Mouse (Mus musculus) ovary, adult 2 months (tissue): ENCODE data around the gene Tlr9. TPM values are rescaled to one million over a fixed set of nuclear protein-coding genes. Genes with fewer than 3 reads are reported as not detected.

ENCODE experiments used
- polyA plus RNA-seq: library from polyadenylated mRNA; depleted of rRNA; stranded (reverse); fragments of >200 nt; gene quantifications from 2 replicates; pipeline ENCODE4 v1.2.3, GENCODE M21; 2012; rRNA removed

Gene Tlr9
- polyA plus RNA-seq, result 5.0 and 6.7 TPM in 2 replicates

DNA sequence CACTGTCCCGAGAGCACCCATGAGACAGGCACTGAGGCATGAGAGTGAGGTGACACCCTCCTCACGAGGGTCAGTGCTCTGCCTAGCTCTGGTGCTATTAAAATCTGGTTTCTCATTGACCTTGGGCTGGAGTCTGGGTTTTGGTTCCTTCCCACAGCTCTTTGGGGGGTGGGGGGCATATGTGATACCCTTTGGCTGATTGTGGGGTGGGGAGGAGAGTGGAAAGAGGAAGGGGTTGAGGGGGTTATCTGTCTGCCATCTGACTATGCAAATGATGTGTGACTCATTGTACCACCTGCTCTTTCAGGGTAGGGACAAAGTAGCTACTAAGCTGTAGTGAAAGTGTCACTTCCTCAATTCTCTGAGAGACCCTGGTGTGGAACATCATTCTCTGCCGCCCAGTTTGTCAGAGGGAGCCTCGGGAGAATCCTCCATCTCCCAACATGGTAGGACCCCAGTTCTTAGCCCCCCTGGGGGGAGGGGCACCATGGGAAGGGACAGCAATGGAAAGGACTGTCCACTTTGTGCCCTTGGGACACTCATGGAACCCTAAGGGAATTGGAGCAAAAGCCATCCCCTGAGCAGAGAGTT is at the start of gene Tlr9:
Gene Tlr9 (plus strand): TSS at position 338 of the 591 bp plus-strand sequence.

DNA sequence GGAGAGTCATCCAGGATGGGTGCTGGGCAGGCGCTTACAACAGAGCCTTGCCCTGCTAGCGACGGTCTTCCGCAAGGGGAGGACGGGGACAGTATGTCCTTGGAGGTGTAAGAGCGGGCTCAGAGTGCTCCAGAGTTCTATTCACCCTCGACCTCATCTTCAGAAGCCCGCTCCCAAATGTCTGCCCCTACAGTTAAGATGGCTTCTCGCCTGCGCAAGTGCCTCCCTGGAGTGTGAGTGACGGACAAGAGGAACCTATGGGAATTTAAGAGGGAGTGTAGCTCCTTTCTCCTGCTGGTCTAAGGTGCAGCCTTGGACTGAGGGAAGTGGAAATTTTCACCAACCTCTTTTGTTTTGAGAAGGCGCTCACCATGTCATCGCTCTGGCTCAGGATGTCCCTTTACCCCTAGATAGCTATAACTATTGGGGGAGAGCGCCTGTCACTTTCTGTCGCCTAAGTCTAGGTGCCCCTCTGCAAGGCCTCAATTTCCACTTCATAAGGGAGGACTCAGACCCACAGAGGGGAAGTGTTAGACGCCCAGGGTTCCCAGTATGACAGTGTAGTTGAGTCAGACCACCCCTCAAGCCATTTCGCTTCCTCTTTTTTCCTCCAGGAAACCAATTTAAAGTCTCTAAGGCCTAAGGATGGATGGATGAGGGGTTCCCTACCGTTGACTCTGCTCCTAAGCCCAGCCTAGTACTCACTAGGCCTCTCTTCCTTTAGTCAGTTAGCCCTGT is 22.7 kb upstream of the Tlr9 start, which contains the start of gene Ppm1m:
Gene Ppm1m (minus strand): TSS at position 212 of the 738 bp plus-strand sequence.

DNA sequence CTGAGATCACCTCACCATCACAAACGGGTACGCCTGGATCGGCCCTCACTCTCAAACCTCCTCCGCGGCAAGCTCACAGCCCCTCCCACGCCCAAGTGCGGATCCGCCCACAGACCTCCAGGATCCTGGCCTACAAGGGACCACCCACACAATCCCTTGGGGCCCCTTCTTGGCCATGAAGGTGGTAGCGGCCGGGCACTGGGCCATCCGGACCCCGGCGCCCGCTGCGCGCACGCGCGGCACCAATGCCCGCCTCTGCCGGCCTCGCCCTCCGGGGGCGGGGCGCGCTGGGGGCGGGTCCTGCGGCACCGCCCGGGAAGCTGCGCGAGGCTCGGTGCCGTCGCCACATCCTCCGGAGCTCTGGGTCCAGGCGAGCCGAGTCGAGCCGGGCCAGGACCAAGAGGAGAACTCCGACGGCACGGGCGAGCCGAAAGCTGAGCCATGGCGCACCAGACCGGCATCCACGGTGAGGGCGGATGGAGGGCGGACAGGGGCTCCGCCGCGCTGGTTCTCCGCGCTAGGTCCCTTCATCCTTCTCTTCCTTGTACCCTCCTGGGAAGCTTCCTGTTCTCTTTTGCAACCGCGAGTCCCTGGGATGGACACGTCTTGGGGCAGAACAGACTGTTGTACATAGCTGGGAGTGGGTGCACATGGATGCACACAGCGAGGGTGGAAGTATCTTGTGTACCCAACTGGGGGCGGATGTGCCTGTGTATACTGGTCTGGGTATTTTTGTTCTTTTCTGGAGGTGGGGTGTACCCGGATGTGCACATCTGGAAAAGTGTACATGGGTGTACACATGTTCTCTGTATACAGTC is 19.4 kb upstream of the Tlr9 start, which contains the start of gene Twf2:
Gene Twf2 (plus strand): TSS at position 290 of the 818 bp plus-strand sequence.

Other genes with a start within 250 kb of the Tlr9 start
- 74.1 and 134 TPM in 2 replicates for gene Col6a4, start 125.8 kb upstream of the Tlr9 start, polyA plus RNA-seq
- 3.5 and 3.7 TPM in 2 replicates for gene Glyctk, start 64.5 kb upstream of the Tlr9 start, polyA plus RNA-seq
- 83.3 and 89.6 TPM in 2 replicates for gene Wdr82, start 51.7 kb upstream of the Tlr9 start, polyA plus RNA-seq
- 84.9 and 96.8 TPM in 2 replicates for gene Ppm1m, start 22.9 kb upstream of the Tlr9 start, polyA plus RNA-seq
- 55.4 and 61.1 TPM in 2 replicates for gene Twf2, start 19.5 kb upstream of the Tlr9 start, polyA plus RNA-seq
- 302 and 333 TPM in 2 replicates for gene Alas1, start 26.1 kb downstream of the Tlr9 start, polyA plus RNA-seq
- 15.8 and 20.8 TPM in 2 replicates for gene Poc1a, start 58.5 kb downstream of the Tlr9 start, polyA plus RNA-seq
- 97.9 and 108 TPM in 2 replicates for gene Dusp7, start 146.0 kb downstream of the Tlr9 start, polyA plus RNA-seq
- gene Rpl29, start 206.9 kb downstream of the Tlr9 start, polyA plus RNA-seq, result 538 and 675 TPM in 2 replicates
- 12.2 and 14.4 TPM in 2 replicates for gene Acy1, start 215.7 kb downstream of the Tlr9 start, polyA plus RNA-seq
- gene Abhd14b, start 224.9 kb downstream of the Tlr9 start, polyA plus RNA-seq, result 82.2 and 85.2 TPM in 2 replicates
- 51.4 and 72.2 TPM in 2 replicates for gene Abhd14a, start 225.1 kb downstream of the Tlr9 start, polyA plus RNA-seq
- gene Pcbp4, start 230.7 kb downstream of the Tlr9 start, polyA plus RNA-seq, result 111 and 115 TPM in 2 replicates
- gene Gpr62, start 243.3 kb downstream of the Tlr9 start, polyA plus RNA-seq, result 0.51 and 1.4 TPM in 2 replicates